Mouse (Mus musculus) liver (tissue): ENCODE results near the gene Cfap299.

Source experiments
- DNase-seq: peaks from one replicate; pipeline ENCODE4 v3.0.0-alpha.2; 2020; ENCODE audit warnings: mixed read lengths

The Cfap299 gene

GRCm38 (mm10) chr5:98651049-98651448 lies 321.9 kb downstream of the Cfap299 start:
- DNase-seq = no peak

- no peak for DNase-seq
Observed at GRCm38 (mm10) chr5:98688254-98688653, 359.1 kb downstream of the Cfap299 start.

GRCm38 (mm10) chr5:98692070-98692469 lies 363.0 kb downstream of the Cfap299 start:
- no peak for DNase-seq

- DNase-seq = no peak
Observed at GRCm38 (mm10) chr5:98696336-98696735, 367.2 kb downstream of the Cfap299 start.

- DNase-seq = no peak
Observed at GRCm38 (mm10) chr5:98703963-98704362, 374.9 kb downstream of the Cfap299 start.

- DNase-seq = no peak
Observed at GRCm38 (mm10) chr5:98706597-98706996, 377.5 kb downstream of the Cfap299 start.

GRCm38 (mm10) chr5:98715392-98715791 lies 386.3 kb downstream of the Cfap299 start:
- no peak for DNase-seq

GRCm38 (mm10) chr5:98732157-98733009 lies 403.3 kb downstream of the Cfap299 start:
- no peak for DNase-seq

- DNase-seq = no peak
Observed at GRCm38 (mm10) chr5:98733010-98733399, 403.9 kb downstream of the Cfap299 start.

GRCm38 (mm10) chr5:98761858-98762652 lies 433.0 kb downstream of the Cfap299 start:
- no peak for DNase-seq

- no peak for DNase-seq
Observed at GRCm38 (mm10) chr5:98778588-98778987, 449.5 kb downstream of the Cfap299 start.

GRCm38 (mm10) chr5:98782066-98782465 lies 453.0 kb downstream of the Cfap299 start:
- no peak for DNase-seq

GRCm38 (mm10) chr5:98787735-98788134 lies 458.6 kb downstream of the Cfap299 start:
- DNase-seq = no peak

- no peak for DNase-seq
Observed at GRCm38 (mm10) chr5:98788568-98788967, 459.5 kb downstream of the Cfap299 start.

- DNase-seq = no peak
Observed at GRCm38 (mm10) chr5:98790894-98791607, 461.9 kb downstream of the Cfap299 start.

GRCm38 (mm10) chr5:98801495-98801894 lies 472.4 kb downstream of the Cfap299 start:
- no peak for DNase-seq

GRCm38 (mm10) chr5:98804761-98805160 lies 475.7 kb downstream of the Cfap299 start:
- DNase-seq = no peak

GRCm38 (mm10) chr5:98806492-98806891 lies 477.4 kb downstream of the Cfap299 start:
- DNase-seq = no peak

- no peak for DNase-seq
Observed at GRCm38 (mm10) chr5:98807022-98807421, 477.9 kb downstream of the Cfap299 start.

GRCm38 (mm10) chr5:98807953-98808352 lies 478.8 kb downstream of the Cfap299 start:
- no peak for DNase-seq

- DNase-seq = no peak
Observed at GRCm38 (mm10) chr5:98812380-98812779, 483.3 kb downstream of the Cfap299 start.

- DNase-seq = no peak
Observed at GRCm38 (mm10) chr5:98815269-98815668, 486.2 kb downstream of the Cfap299 start.

GRCm38 (mm10) chr5:98833760-98834159 lies 504.7 kb downstream of the Cfap299 start:
- DNase-seq = no peak
